Mouse (Mus musculus): ENCODE measurements around the gene Gpr55.
A peak's percentile ranks its signal among the peaks of the same experiment; 100 is the strongest.
"Not testable (repeated sequence)": the region's sequence is repeated elsewhere in the genome, so short reads cannot be mapped to it uniquely, and the experiment has no call there.

Gpr55 gene

GRCm38 (mm10) chr1:85960873-85961272 lies at the start of gene Gpr55:
Gene Gpr55 (minus strand): TSS chr1:85961007.
- DNase-seq, result no peak

GRCm38 (mm10) chr1:86007778-86008177 lies 47.0 kb upstream of the Gpr55 start:
- peak; percentile 89 for DNase-seq

GRCm38 (mm10) chr1:86006040-86006439 lies 45.2 kb upstream of the Gpr55 start:
- no peak for DNase-seq

GRCm38 (mm10) chr1:86005540-86005939 lies 44.7 kb upstream of the Gpr55 start:
- DNase-seq, result no peak

- DNase-seq, result peak; percentile 12
These were observed 39.2 kb upstream of the Gpr55 start for GRCm38 (mm10) chr1:85999853-86000570.

GRCm38 (mm10) chr1:85998012-85998411 lies 37.2 kb upstream of the Gpr55 start:
- no peak for DNase-seq

GRCm38 (mm10) chr1:85997221-85997620 lies 36.4 kb upstream of the Gpr55 start:
- DNase-seq, result no peak

GRCm38 (mm10) chr1:85993541-85993940 lies 32.7 kb upstream of the Gpr55 start:
- DNase-seq, result no peak

GRCm38 (mm10) chr1:85992175-85992574 lies 31.4 kb upstream of the Gpr55 start:
- no peak for DNase-seq

GRCm38 (mm10) chr1:85988882-85989281 lies 28.1 kb upstream of the Gpr55 start:
- DNase-seq, result not testable (repeated sequence)

GRCm38 (mm10) chr1:85988351-85988750 lies 27.5 kb upstream of the Gpr55 start:
- DNase-seq, result no peak

GRCm38 (mm10) chr1:85985784-85986183 lies 25.0 kb upstream of the Gpr55 start:
- no peak for DNase-seq

GRCm38 (mm10) chr1:85981738-85982357 lies 21.0 kb upstream of the Gpr55 start:
- DNase-seq, result peak; percentile 56

- no peak for DNase-seq
These were observed 16.9 kb upstream of the Gpr55 start for GRCm38 (mm10) chr1:85977709-85978108.

GRCm38 (mm10) chr1:85973468-85973877 lies 12.7 kb upstream of the Gpr55 start:
- DNase-seq, result no peak

- DNase-seq, result no peak
These were observed 11.5 kb upstream of the Gpr55 start for GRCm38 (mm10) chr1:85972341-85972740.

- no peak for DNase-seq
These were observed 10.3 kb upstream of the Gpr55 start for GRCm38 (mm10) chr1:85971070-85971469.

- no peak for DNase-seq
These were observed 8.7 kb upstream of the Gpr55 start for GRCm38 (mm10) chr1:85969519-85969918.

GRCm38 (mm10) chr1:85969081-85969480 lies 8.3 kb upstream of the Gpr55 start:
- DNase-seq, result no peak

- DNase-seq, result peak; percentile 28
These were observed 5.0 kb upstream of the Gpr55 start for GRCm38 (mm10) chr1:85965856-85966255.

GRCm38 (mm10) chr1:85962081-85962480 lies 1.3 kb upstream of the Gpr55 start:
- DNase-seq, result no peak

GRCm38 (mm10) chr1:85959889-85960276 lies 924 bp downstream of the Gpr55 start:
- DNase-seq, result no peak

- no peak for DNase-seq
These were observed 1.5 kb downstream of the Gpr55 start for GRCm38 (mm10) chr1:85959129-85959888.

Measured in kidney, adult 9 months (tissue).